Mouse (Mus musculus) intestine, embryonic 14.5 days (tissue): ENCODE results near the gene Krtap3-2. TPM values are rescaled to one million over a fixed set of nuclear protein-coding genes. Genes with fewer than 3 reads are reported as not detected.
"Not testable (repeated sequence)": the region's sequence is repeated elsewhere in the genome, so short reads cannot be mapped to it uniquely, and the experiment has no call there.

Source experiments
- ATAC-seq: fragments of 200-750 bp; cut with Nextera tagmentation; replicated peaks from 2 replicates; pipeline ENCODE4 v1.8.0; 2017; ENCODE audit warnings: low read depth, moderate number of reproducible peaks, moderate TSS enrichment, moderate library complexity; ENCODE audit not compliant: low FRiP score, low TSS enrichment
- DNase-seq: peaks from one replicate; pipeline ENCODE4 v3.0.0-alpha.2; 2018; ENCODE audit warnings: low spot score
- H3K27ac ChIP-seq: fragments of 300-500 bp; sonication (generic); 2 replicates; pipeline ENCODE4 v1.5.1; 2014; ENCODE audit warnings: low read depth, mild to moderate bottlenecking, control low read depth
- H3K27me3 ChIP-seq: fragments of 300-500 bp; sonication (generic); replicated peaks from 2 replicates; pipeline ENCODE4 v1.6.1; 2014; ENCODE audit warnings: low read length, control low read depth; ENCODE audit not compliant: control insufficient read depth, insufficient read depth
- H3K36me3 ChIP-seq: fragments of 300-500 bp; sonication (generic); 2 replicates; pipeline ENCODE4 v1.6.1; 2014; ENCODE audit warnings: low read length, control low read depth; ENCODE audit not compliant: control insufficient read depth, insufficient read depth
- H3K4me1 ChIP-seq: fragments of 300-500 bp; sonication (generic); replicated peaks from 2 replicates; pipeline ENCODE4 v1.6.1; 2014; ENCODE audit warnings: low read length, control low read depth, mixed read lengths; ENCODE audit not compliant: control insufficient read depth, insufficient read depth
- H3K4me2 ChIP-seq: fragments of 300-500 bp; sonication (generic); 2 replicates; pipeline ENCODE4 v1.6.1; 2014; ENCODE audit warnings: low read length
- H3K4me3 ChIP-seq: fragments of 300-500 bp; sonication (generic); 2 replicates; pipeline ENCODE4 v1.5.1; 2014; ENCODE audit warnings: low read depth, low read length, control low read depth, mixed read lengths
- H3K9ac ChIP-seq: fragments of 300-500 bp; sonication (generic); 2 replicates; pipeline ENCODE4 v1.6.1; 2014; ENCODE audit warnings: mild to moderate bottlenecking, low read length
- H3K9me3 ChIP-seq: fragments of 300-500 bp; sonication (generic); 2 replicates; pipeline ENCODE4 v1.6.1; 2016; ENCODE audit warnings: low read length, control low read depth; ENCODE audit not compliant: control insufficient read depth
- WGBS: fragments of 180-500 bp; shearing (Covaris S2); extraction: QIAGEN DNeasy Blood & Tissue Kit; methylation state at CpG from one replicate; pipeline ENCODE4 v1.1.7; 2014; 5-methylcytosine and 5-hydroxymethylcytosine counted together
- polyA plus RNA-seq: library from polyadenylated mRNA; unstranded; fragments of >200 nt; fragmentation: Nextera tagmentation; extraction: Ambion mirVana; gene quantifications from 2 replicates; pipeline ENCODE4 v1.2.1, GENCODE M21; 2014

Gene Krtap3-2
- polyA plus RNA-seq, result not detected in 2 replicates

DNA sequence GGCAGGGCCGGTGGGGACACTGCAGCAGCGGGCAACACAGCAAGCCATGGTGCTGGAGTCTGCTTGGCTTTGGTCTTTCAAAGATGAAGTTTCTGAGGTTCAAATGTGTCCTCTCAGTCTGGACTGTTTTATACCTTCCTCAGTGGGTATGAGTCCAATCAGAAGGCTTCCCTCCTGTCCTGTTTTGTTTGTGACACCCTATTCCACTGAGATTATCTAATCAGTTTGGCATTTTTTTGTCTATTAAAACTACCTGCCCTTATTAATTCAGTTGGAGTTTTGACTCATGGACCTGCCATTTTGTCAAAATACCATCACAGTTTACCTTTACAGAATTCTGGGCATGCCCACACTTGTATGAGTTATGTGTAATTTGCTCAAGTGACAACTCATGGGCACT is at the start of gene Krtap3-2:
Gene Krtap3-2, minus strand, starts transcription at position 101 of the 400 bp plus-strand sequence.
- H3K9me3 ChIP-seq, result no peaks in the 10 kb centered on the region
- WGBS, result 50% methylated on average over 1 of the region's 2 CpGs
- DNase-seq (no peak), ATAC-seq (no peak)
- H3K27ac ChIP-seq, result no peak within 1 kb of the TSS
- H3K4me1 ChIP-seq, result no peaks in the 10 kb centered on the region
- H3K4me2 ChIP-seq, result no peak within 1 kb of the TSS
- no peaks in the 10 kb centered on the region for H3K36me3 ChIP-seq
- H3K9ac ChIP-seq, result no peak within 1 kb of the TSS
- H3K4me3 ChIP-seq, result no peak within 1 kb of the TSS
- H3K27me3 ChIP-seq, result no peaks in the 10 kb centered on the region

DNA sequence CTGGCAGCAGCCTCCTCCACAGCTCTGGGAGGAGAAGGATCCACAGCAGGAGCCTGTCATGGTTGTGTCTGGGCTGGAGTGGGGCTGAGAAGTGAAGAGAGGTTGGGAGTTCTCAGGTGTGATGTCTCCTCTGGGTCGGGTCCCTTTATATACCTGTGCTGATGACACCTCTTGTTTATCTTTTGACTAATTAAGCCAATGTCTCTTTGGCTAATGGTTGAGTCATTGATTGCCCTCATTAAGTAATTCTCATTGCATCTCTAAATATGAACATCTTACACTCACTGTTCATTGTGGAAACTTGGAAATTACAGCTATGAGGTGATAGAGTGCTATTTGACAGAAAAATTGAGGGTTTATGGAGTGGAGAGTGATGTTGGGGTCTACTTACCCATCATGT is 46.6 kb upstream of the Krtap3-2 start, which contains the start of gene Gm11938:
Gene Gm11938, minus strand, starts transcription at position 101 of the 400 bp plus-strand sequence.
- H3K36me3 ChIP-seq, H3K4me2 ChIP-seq, H3K27me3 ChIP-seq, ATAC-seq, H3K4me3 ChIP-seq, H3K9me3 ChIP-seq, DNase-seq, H3K27ac ChIP-seq, H3K4me1 ChIP-seq, H3K9ac ChIP-seq: not testable (repeated sequence)
- 43% methylated on average over 1 of the region's 1 CpGs for WGBS

DNA sequence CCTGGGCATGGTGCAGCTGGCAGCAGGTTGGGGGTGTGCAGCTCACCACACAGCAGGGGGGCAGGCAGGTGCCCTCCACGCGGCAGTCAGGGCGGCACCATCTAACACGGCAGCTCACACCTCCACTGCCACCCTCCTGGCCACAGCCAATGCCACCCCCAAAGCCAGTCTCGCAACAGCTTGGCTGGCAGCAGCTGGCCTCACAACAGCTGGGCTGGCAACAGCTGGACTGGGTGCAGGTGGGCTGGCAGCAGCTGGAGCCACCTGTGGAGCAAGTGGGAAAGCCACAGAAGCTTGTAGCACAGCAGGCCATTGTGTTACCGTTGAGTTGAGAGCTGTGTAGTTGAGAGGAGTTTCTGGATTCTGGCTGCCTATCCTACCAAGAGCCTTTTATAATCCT is 41.1 kb upstream of the Krtap3-2 start, which contains the start of gene Krtap9-3:
Gene Krtap9-3, minus strand, starts transcription at position 364 of the 400 bp plus-strand sequence.
- not testable (repeated sequence) for ATAC-seq, H3K4me3 ChIP-seq, H3K4me1 ChIP-seq, H3K27me3 ChIP-seq, DNase-seq, H3K4me2 ChIP-seq, H3K9ac ChIP-seq, H3K9me3 ChIP-seq, H3K36me3 ChIP-seq, H3K27ac ChIP-seq
- 80% methylated on average over 6 of the region's 6 CpGs for WGBS

DNA sequence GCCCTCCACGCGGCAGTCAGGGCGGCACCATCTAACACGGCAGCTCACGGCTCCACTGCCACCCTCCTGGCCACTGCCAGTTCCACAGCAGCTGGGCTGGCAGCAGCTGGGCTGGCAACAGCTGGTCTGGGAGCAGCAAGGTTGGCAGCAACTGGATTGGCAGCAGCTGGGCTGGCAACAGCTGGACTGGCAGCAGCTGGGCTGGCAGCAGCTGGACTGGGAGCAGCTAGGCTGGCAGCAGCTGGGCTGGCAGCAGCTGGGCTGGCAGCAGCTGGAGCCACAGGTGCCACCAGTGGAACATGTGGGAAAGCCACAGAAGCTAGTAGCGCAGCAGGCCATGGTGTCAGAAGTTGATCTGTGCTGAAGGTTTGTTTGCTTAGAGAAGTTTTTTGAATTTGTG is 34.3 kb upstream of the Krtap3-2 start, which contains the start of gene Krtap1-3:
Gene Krtap1-3, minus strand, starts transcription at position 359 of the 400 bp plus-strand sequence.
- Histone ChIP-seq H3K9ac (no peak within 1 kb of the TSS), H3K9me3 (no peaks in the 10 kb centered on the region), H3K4me1 (no peaks in the 10 kb centered on the region), H3K27me3 (no peaks in the 10 kb centered on the region), H3K4me2 (no peak within 1 kb of the TSS), H3K36me3 (no peaks in the 10 kb centered on the region), H3K4me3 (no peak within 1 kb of the TSS), H3K27ac (no peak within 1 kb of the TSS)
- no peak for ATAC-seq
- 82% methylated on average over 6 of the region's 6 CpGs for WGBS
- DNase-seq, result no peak

DNA sequence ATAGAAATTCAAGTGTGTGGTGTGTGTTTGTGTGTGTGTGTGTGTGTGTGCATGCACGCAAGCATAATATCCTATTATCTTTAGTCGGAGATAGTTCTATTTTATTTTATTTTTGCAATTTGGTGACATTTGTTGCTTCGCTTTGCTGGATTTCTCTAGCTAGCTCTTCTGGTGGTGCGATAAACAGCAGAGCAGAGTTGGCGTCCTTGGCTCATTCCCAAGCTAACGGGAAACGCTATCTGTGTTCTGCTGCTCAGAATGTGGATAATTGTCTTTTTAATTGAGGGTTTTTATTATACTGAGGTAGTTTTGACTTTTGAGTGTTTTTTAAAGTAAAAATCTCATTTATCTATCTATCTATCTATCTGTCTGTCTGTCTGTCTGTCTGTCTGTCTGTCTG is 28.4 kb upstream of the Krtap3-2 start:
- no peaks in the 10 kb centered on the region for H3K27me3 ChIP-seq
- no peak overlapping the region for H3K4me3 ChIP-seq
- no peak overlapping the region for H3K9ac ChIP-seq
- no peaks in the 10 kb centered on the region for H3K9me3 ChIP-seq
- no peak overlapping the region for H3K4me2 ChIP-seq
- H3K4me1 ChIP-seq, result no peaks in the 10 kb centered on the region
- ATAC-seq (no peak), DNase-seq (no peak)
- 85% methylated on average over 7 of the region's 7 CpGs for WGBS
- no peaks in the 10 kb centered on the region for H3K36me3 ChIP-seq
- H3K27ac ChIP-seq, result no peak overlapping the region

DNA sequence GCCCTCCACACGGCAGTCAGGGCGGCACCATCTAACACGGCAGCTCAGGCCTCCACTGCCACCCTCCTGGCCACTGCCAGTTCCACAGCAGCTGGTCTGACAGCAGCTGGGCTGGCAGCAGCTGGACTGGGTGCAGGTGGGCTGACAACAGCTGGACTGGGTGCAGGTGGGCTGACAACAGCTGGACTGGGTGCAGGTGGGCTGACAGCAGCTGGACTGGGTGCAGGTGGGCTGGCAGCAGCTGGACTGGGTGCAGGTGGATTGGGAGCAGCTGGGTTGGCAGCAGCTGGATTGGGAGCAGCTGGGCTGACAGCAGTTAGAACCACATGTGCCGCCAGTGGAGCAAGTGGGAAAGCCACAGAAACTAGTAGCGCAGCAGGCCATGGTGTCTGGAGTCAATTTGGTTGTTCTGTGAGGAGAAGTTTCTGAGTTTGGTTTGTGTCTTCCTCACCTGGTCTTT is 26.6 kb upstream of the Krtap3-2 start, which contains the start of gene Krtap1-4:
Gene Krtap1-4, minus strand, starts transcription at position 410 of the 460 bp plus-strand sequence.
- Histone ChIP-seq H3K9ac (no peak within 1 kb of the TSS), H3K4me1 (no peaks in the 10 kb centered on the region), H3K27me3 (no peaks in the 10 kb centered on the region), H3K27ac (no peak within 1 kb of the TSS), H3K4me3 (no peak within 1 kb of the TSS), H3K9me3 (no peaks in the 10 kb centered on the region), H3K4me2 (no peak within 1 kb of the TSS), H3K36me3 (no peaks in the 10 kb centered on the region)
- ATAC-seq (no peak), DNase-seq (no peak)
- WGBS, result 74% methylated on average over 5 of the region's 5 CpGs

DNA sequence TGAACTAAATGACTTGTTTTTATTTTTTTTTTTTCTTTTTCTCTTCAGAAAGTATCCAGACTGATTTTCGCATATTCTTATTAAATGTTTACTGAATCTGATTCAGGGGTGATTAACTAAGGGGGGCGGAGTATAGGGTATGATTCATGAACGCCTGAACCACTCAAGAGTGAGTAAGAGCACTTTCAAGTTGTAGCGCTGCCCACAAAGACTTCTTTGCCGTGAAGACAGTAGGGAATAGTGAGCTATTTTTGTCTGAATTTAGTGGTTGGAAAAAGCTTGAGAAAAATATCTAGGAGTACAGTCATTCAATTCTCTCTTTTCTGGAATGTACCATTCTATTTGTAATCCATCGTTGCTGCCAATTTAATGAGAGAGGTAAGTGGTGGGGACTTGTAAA is 24.9 kb upstream of the Krtap3-2 start:
- H3K27ac ChIP-seq, result no peak overlapping the region
- WGBS, result 85% methylated on average over 6 of the region's 6 CpGs
- ATAC-seq (no peak), DNase-seq (no peak)
- no peaks in the 10 kb centered on the region for H3K9me3 ChIP-seq
- H3K4me2 ChIP-seq, result no peak overlapping the region
- H3K27me3 ChIP-seq, result no peaks in the 10 kb centered on the region
- H3K4me1 ChIP-seq, result no peaks in the 10 kb centered on the region
- H3K9ac ChIP-seq, result no peak overlapping the region
- H3K36me3 ChIP-seq, result no peaks in the 10 kb centered on the region
- no peak overlapping the region for H3K4me3 ChIP-seq

DNA sequence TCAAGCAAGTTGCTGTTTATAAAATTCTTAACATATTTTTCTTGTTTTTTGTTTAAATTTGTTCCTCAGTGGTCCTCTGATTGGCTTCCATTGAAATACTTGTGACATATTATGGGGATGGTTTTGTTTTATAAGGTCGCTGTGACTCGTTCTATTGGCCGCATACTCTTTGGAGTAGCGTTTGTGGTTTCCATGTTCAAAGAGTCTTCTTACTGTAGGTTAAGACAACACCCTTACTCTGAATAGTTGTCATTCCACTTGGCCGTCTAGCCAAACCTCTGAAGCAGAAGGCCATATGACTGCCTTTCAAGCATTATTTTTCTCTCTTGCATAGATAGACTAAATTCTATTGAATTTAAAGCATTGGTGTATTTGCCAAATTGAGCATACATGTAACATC is 24.4 kb upstream of the Krtap3-2 start:
- no peak for ATAC-seq
- H3K9ac ChIP-seq, result no peak overlapping the region

DNA sequence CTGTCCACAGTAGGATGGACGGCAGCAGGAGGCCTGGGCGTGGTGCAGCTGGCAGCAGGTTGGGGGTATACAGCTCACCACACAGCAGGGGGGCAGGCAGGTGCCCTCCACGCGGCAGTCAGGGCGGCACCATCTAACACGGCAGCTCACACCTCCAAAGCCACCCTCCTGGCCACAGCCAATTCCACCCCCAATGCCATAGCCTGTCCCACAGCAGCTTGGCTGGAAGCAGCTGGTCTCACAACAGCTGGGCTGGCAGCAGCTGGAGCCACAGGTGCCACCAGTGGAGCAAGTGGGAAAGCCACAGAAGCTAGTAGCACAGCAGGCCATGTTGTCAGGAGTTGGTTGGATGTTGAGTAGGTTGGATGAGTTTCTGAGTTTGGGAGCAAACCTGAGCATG is 24.0 kb upstream of the Krtap3-2 start, which contains the start of gene Krtap1-5:
Gene Krtap1-5, minus strand, starts transcription at position 381 of the 400 bp plus-strand sequence.
- 85% methylated on average over 6 of the region's 6 CpGs for WGBS
- no peak for ATAC-seq
- Histone ChIP-seq H3K9ac (no peak within 1 kb of the TSS), H3K4me3 (no peak within 1 kb of the TSS), H3K27ac (no peak within 1 kb of the TSS), H3K27me3 (no peaks in the 10 kb centered on the region), H3K4me1 (no peaks in the 10 kb centered on the region), H3K4me2 (no peak within 1 kb of the TSS), H3K36me3 (no peaks in the 10 kb centered on the region), H3K9me3 (no peaks in the 10 kb centered on the region)
- DNase-seq, result no peak

More for the DNA sequence above, 24.4 kb upstream of the Krtap3-2 start:
- Histone ChIP-seq H3K4me3 (no peak overlapping the region), H3K27me3 (no peaks in the 10 kb centered on the region), H3K36me3 (no peaks in the 10 kb centered on the region), H3K4me1 (no peaks in the 10 kb centered on the region), H3K4me2 (no peak overlapping the region), H3K9me3 (no peaks in the 10 kb centered on the region), H3K27ac (no peak overlapping the region)
- DNase-seq, result no peak
- 92% methylated on average over 5 of the region's 5 CpGs for WGBS
